ENCODE assay signal across 12 mouse cellular contexts in genomic region chr5:32414461-32414985, GRCm38 (mm10). TPM values are rescaled to one million over a fixed set of nuclear protein-coding genes. Genes with fewer than 3 reads are reported as not detected.
DNase-seq lines count a peak whose midpoint lies in the region; ATAC-seq and TF ChIP-seq lines count a peak whose summit lies in the region.
"Had no signal": no experiment of that assay in that cellular context is flagged by ENCODE, and none has a peak within 500 bp of the region (broad histone marks: within the 10 kb centered on the region; RNA-seq: fewer than 3 reads in every experiment).

No protein-coding gene starts in this region.

- no peak overlapping the region for H3K9ac ChIP-seq in limb, embryonic 13.5 days
- no peak overlapping the region for H3K9ac ChIP-seq in hindbrain, embryonic 14.5 days
- H3K9ac ChIP-seq: forebrain, embryonic 12.5 days had no signal

- H3K27me3 ChIP-seq in kidney, adult 2 months (replicated peaks; ENCODE audit: control insufficient read depth, insufficient read depth, low read length) = no peaks in the 10 kb centered on the region
- H3K27me3 ChIP-seq in heart, embryonic 10.5 days (ENCODE audit: insufficient read depth, poor library complexity, severe bottlenecking) = no peaks in the 10 kb centered on the region
- no peaks in the 10 kb centered on the region for H3K27me3 ChIP-seq in limb, embryonic 13.5 days
- H3K27me3 ChIP-seq in hindbrain, embryonic 14.5 days (ENCODE audit: control insufficient read depth, insufficient read depth, low read length) = no peaks in the 10 kb centered on the region
- H3K27me3 ChIP-seq: forebrain, embryonic 12.5 days had no signal

- no peaks in the 10 kb centered on the region for H3K36me3 ChIP-seq in kidney, adult 2 months (ENCODE audit: control insufficient read depth, insufficient read depth, low read length)
- H3K36me3 ChIP-seq in heart, embryonic 10.5 days = no peaks in the 10 kb centered on the region
- H3K36me3 ChIP-seq in limb, embryonic 13.5 days = no peaks in the 10 kb centered on the region
- H3K36me3 ChIP-seq in hindbrain, embryonic 14.5 days (replicated peaks; ENCODE audit: control insufficient read depth, insufficient read depth) = no peaks in the 10 kb centered on the region
- H3K36me3 ChIP-seq: forebrain, embryonic 12.5 days had no signal

- no peak overlapping the region for H3K4me3 ChIP-seq in kidney, adult 2 months (ENCODE audit: insufficient read depth, low read depth, low read length)
- H3K4me3 ChIP-seq in heart, embryonic 10.5 days = no peak overlapping the region
- no peak overlapping the region for H3K4me3 ChIP-seq in limb, embryonic 13.5 days
- no peak overlapping the region for H3K4me3 ChIP-seq in hindbrain, embryonic 14.5 days (replicated peaks; ENCODE audit: low read length)
- H3K4me3 ChIP-seq: forebrain, embryonic 12.5 days had no signal

- no peaks in the 10 kb centered on the region for H3K9me3 ChIP-seq in heart, embryonic 10.5 days
- H3K9me3 ChIP-seq in limb, embryonic 13.5 days = no peaks in the 10 kb centered on the region
- no peaks in the 10 kb centered on the region for H3K9me3 ChIP-seq in hindbrain, embryonic 14.5 days (ENCODE audit: control insufficient read depth, low read length)
- H3K9me3 ChIP-seq: forebrain, embryonic 12.5 days had no signal

- ATAC-seq in limb, embryonic 13.5 days (ENCODE audit: low FRiP score, low read depth) = no peak
- ATAC-seq in megakaryocyte progenitor cell, adult 5-6 weeks (replicated peaks; ENCODE audit: poor library complexity) = no peak
- ATAC-seq in hindbrain, embryonic 14.5 days (ENCODE audit: low FRiP score) = no peak

- H3K27ac ChIP-seq in kidney, adult 2 months (ENCODE audit: insufficient read depth, low read depth, low read length) = no peak overlapping the region
- peak overlapping the region; percentile 80 for H3K27ac ChIP-seq in heart, embryonic 10.5 days
- H3K27ac ChIP-seq in limb, embryonic 13.5 days = peak overlapping the region; percentile 28; the same call in 1 of the 2 replicates
- no peak overlapping the region for H3K27ac ChIP-seq in hindbrain, embryonic 14.5 days
- H3K27ac ChIP-seq: forebrain, embryonic 12.5 days; macrophage had no signal

- no peak for TF ChIP-seq CTCF in kidney, adult 2 months (conservative IDR thresholded peaks at IDR 0.05; ENCODE audit: insufficient read depth, insufficient read length, low read depth, low read length)

- H3K4me1 ChIP-seq in kidney, adult 2 months (ENCODE audit: control insufficient read depth, insufficient read depth, low read length) = peaks cover 5% of the 10 kb centered on the region
- peaks cover 50% of the 10 kb centered on the region for H3K4me1 ChIP-seq in heart, embryonic 10.5 days
- peaks cover 36% of the 10 kb centered on the region for H3K4me1 ChIP-seq in limb, embryonic 13.5 days
- H3K4me1 ChIP-seq in hindbrain, embryonic 14.5 days (replicated peaks; ENCODE audit: control insufficient read depth, insufficient read depth, low read length) = 0 out of 2 replicates have a peak, but pooled peaks cover 5% of the 10 kb centered on the region

- H3K4me2 ChIP-seq in limb, embryonic 13.5 days (replicated peaks) = no peak overlapping the region
- no peak overlapping the region for H3K4me2 ChIP-seq in hindbrain, embryonic 14.5 days (replicated peaks)
- H3K4me2 ChIP-seq: forebrain, embryonic 12.5 days had no signal

- 64% methylated on average over 5 of the region's 5 CpGs for WGBS in kidney, adult 2 months
- WGBS in heart, embryonic 10.5 days = 69% methylated on average over 5 of the region's 5 CpGs
- WGBS in limb, embryonic 13.5 days = 49% methylated on average over 5 of the region's 5 CpGs
- 82% methylated on average over 5 of the region's 5 CpGs for WGBS in hindbrain, embryonic 14.5 days

- peak; percentile 35 to 70 for DNase-seq in adrenal gland, adult (ENCODE audit: inconsistent age in 2 of 2, low spot score in 1 of 2)
- DNase-seq in adrenal gland, adult 8-10 months = no peak
- peak; percentile 13 for DNase-seq in kidney, adult 2 months
- no peak for DNase-seq in kidney, postnatal 14 days
- DNase-seq in heart, embryonic 10.5 days (ENCODE audit: low spot score) = no peak
- no peak for DNase-seq in hindbrain, embryonic 14.5 days (ENCODE audit: low spot score)
- DNase-seq: embryo, embryonic 11 days; kidney, postnatal 10 days had no signal

- TF ChIP-seq POLR2A in kidney, adult 2 months (IDR thresholded peaks at IDR 0.05; ENCODE audit: low read depth, low read length) = no peak

RNA-seq across cellular contexts. Expression of gene Ppp1cb, which starts 44.1 kb away (rescaled TPM):
- total RNA-seq in adrenal gland, adult 8-10 months (2022) = 100 to 1,000 TPM; 307 to 478 (median 386) TPM
- 25.4 and 46.3 TPM in 2 replicates for polyA plus RNA-seq in kidney, adult 2 months (2012; rRNA removed)
- 233 and 261 TPM in 2 replicates for polyA plus RNA-seq in heart, embryonic 10.5 days (2016; fragmentation: Nextera tagmentation; extraction: Ambion mirVana)
- polyA plus RNA-seq in limb, embryonic 13.5 days (2015; fragmentation: Nextera tagmentation; extraction: Ambion mirVana) = 203 and 216 TPM in 2 replicates
- 194 and 216 TPM in 2 replicates for total RNA-seq in megakaryocyte progenitor cell, adult 5-6 weeks (2015)
- total RNA-seq in megakaryocyte progenitor cell, adult 5-6 weeks (2017) = 271 and 283 TPM in 2 replicates
- polyA plus RNA-seq in hindbrain, embryonic 14.5 days (2014; fragmentation: Nextera tagmentation; extraction: Ambion mirVana) = 231 and 251 TPM in 2 replicates

Comparison
In these comparisons a context has a peak if more than half of its experiments do, and no peak if none do; other contexts are left out.
1. DNase-seq: peak in adrenal gland, adult (2 of 2) and kidney, adult 2 months (single experiment); none in adrenal gland, adult 8-10 months (single experiment), kidney, postnatal 14 days (single experiment), heart, embryonic 10.5 days (single experiment) and hindbrain, embryonic 14.5 days (single experiment).
2. H3K27ac ChIP-seq: peak in heart, embryonic 10.5 days (single experiment) and limb, embryonic 13.5 days (single experiment); none in kidney, adult 2 months (single experiment) and hindbrain, embryonic 14.5 days (single experiment).